Comparison of ENCODE assay signal across 12 mouse cellular contexts in genomic region chr17:29985534-29985933, GRCm38 (mm10). TPM values are rescaled to one million over a fixed set of nuclear protein-coding genes. Genes with fewer than 3 reads are reported as not detected.
DNase-seq lines count a peak whose midpoint lies in the region; ATAC-seq and TF ChIP-seq lines count a peak whose summit lies in the region.
"Had no signal": no experiment of that assay in that cellular context is flagged by ENCODE, and none has a peak within 500 bp of the region (broad histone marks: within the 10 kb centered on the region; RNA-seq: fewer than 3 reads in every experiment).

No protein-coding gene starts in this region.

- no peak for TF ChIP-seq CTCF in kidney, postnatal 0 days (IDR thresholded peaks at IDR 0.05; ENCODE audit: low read depth)

- ATAC-seq in heart, embryonic 11.5 days (replicated peaks; ENCODE audit: insufficient number of reproducible peaks, low FRiP score, low TSS enrichment) = no peak
- peak; percentile 76 for ATAC-seq in heart, embryonic 12.5 days (ENCODE audit: insufficient number of reproducible peaks, low FRiP score)
- ATAC-seq in kidney, postnatal 0 days (replicated peaks; ENCODE audit: low FRiP score, low read depth) = no peak
- no peak for ATAC-seq in megakaryocyte progenitor cell, adult 5-6 weeks (replicated peaks; ENCODE audit: poor library complexity)
- no peak for ATAC-seq in midbrain, embryonic 13.5 days
- ATAC-seq: forebrain, embryonic 16.5 days; midbrain, embryonic 16.5 days had no signal

- peak; percentile 95 for DNase-seq in heart, adult 11 months
- DNase-seq in kidney, postnatal 0 days (ENCODE audit: low spot score) = peak; percentile 86
- DNase-seq in mesoderm, embryonic 11.5 days (ENCODE audit: low read depth, low spot score) = peak; percentile 39
- no peak for DNase-seq in layer of hippocampus, postnatal 14 days (ENCODE audit: low spot score in 2 of 2)
- DNase-seq: cerebellum, postnatal 10 days had no signal

- no peaks in the 10 kb centered on the region for H3K36me3 ChIP-seq in heart, embryonic 11.5 days (ENCODE audit: control insufficient read depth, insufficient read depth, low read length)
- no peaks in the 10 kb centered on the region for H3K36me3 ChIP-seq in heart, embryonic 12.5 days
- no peaks in the 10 kb centered on the region for H3K36me3 ChIP-seq in kidney, postnatal 0 days (ENCODE audit: insufficient read depth, low read length)
- no peaks in the 10 kb centered on the region for H3K36me3 ChIP-seq in midbrain, embryonic 13.5 days
- H3K36me3 ChIP-seq: limb, embryonic 12.5 days had no signal

- H3K9me3 ChIP-seq in heart, embryonic 11.5 days (replicated peaks; ENCODE audit: control insufficient read depth, low read length) = no peaks in the 10 kb centered on the region
- H3K9me3 ChIP-seq in heart, embryonic 12.5 days (replicated peaks) = peaks cover 6% of the 10 kb centered on the region
- no peaks in the 10 kb centered on the region for H3K9me3 ChIP-seq in kidney, postnatal 0 days (replicated peaks; ENCODE audit: low read length)
- 0 out of 2 replicates have a peak, but pooled peaks cover 3% of the 10 kb centered on the region for H3K9me3 ChIP-seq in midbrain, embryonic 13.5 days
- H3K9me3 ChIP-seq: limb, embryonic 12.5 days had no signal

- no peak overlapping the region for H3K27ac ChIP-seq in heart, embryonic 11.5 days (ENCODE audit: low read depth, low read length)
- peak overlapping the region; percentile 40; the same call in 1 of the 2 replicates for H3K27ac ChIP-seq in heart, embryonic 12.5 days (ENCODE audit: poor library complexity, severe bottlenecking)
- peak overlapping the region; percentile 2; the same call in 1 of the 2 replicates for H3K27ac ChIP-seq in kidney, postnatal 0 days
- no peak overlapping the region for H3K27ac ChIP-seq in midbrain, embryonic 13.5 days
- H3K27ac ChIP-seq: limb, embryonic 12.5 days had no signal

- WGBS in heart, embryonic 11.5 days (ENCODE audit: insufficient replicate concordance) = 23% methylated on average over 3 of the region's 3 CpGs
- WGBS in heart, embryonic 12.5 days = 24% methylated on average over 3 of the region's 3 CpGs
- 16% methylated on average over 3 of the region's 3 CpGs for WGBS in kidney, postnatal 0 days
- WGBS in midbrain, embryonic 13.5 days = 34% methylated on average over 3 of the region's 3 CpGs

- H3K27me3 ChIP-seq in heart, embryonic 11.5 days (ENCODE audit: control insufficient read depth, insufficient read depth, low read length) = no peaks in the 10 kb centered on the region
- no peaks in the 10 kb centered on the region for H3K27me3 ChIP-seq in heart, embryonic 12.5 days (replicated peaks)
- no peaks in the 10 kb centered on the region for H3K27me3 ChIP-seq in kidney, postnatal 0 days (ENCODE audit: insufficient read depth, low read length)
- H3K27me3 ChIP-seq in midbrain, embryonic 13.5 days = no peaks in the 10 kb centered on the region

- no peak overlapping the region for H3K9ac ChIP-seq in heart, embryonic 11.5 days (ENCODE audit: low read depth, low read length)
- no peak overlapping the region for H3K9ac ChIP-seq in heart, embryonic 12.5 days
- H3K9ac ChIP-seq in kidney, postnatal 0 days (ENCODE audit: low read depth, low read length) = no peak overlapping the region
- no peak overlapping the region for H3K9ac ChIP-seq in midbrain, embryonic 13.5 days (replicated peaks)
- H3K9ac ChIP-seq: limb, embryonic 12.5 days had no signal

- H3K4me1 ChIP-seq in heart, embryonic 11.5 days (ENCODE audit: control insufficient read depth, insufficient read depth, low read length) = 0 out of 2 replicates have a peak, but pooled peaks cover 5% of the 10 kb centered on the region
- peaks cover 16% of the 10 kb centered on the region; the same call in 1 of the 2 replicates for H3K4me1 ChIP-seq in heart, embryonic 12.5 days (replicated peaks)
- H3K4me1 ChIP-seq in kidney, postnatal 0 days (replicated peaks; ENCODE audit: insufficient read depth, low read length) = no peaks in the 10 kb centered on the region
- H3K4me1 ChIP-seq in midbrain, embryonic 13.5 days (replicated peaks) = no peaks in the 10 kb centered on the region
- H3K4me1 ChIP-seq: limb, embryonic 12.5 days had no signal

- H3K4me3 ChIP-seq in heart, embryonic 11.5 days (ENCODE audit: low read depth, low read length) = no peak overlapping the region
- H3K4me3 ChIP-seq in heart, embryonic 12.5 days = no peak overlapping the region
- no peak overlapping the region for H3K4me3 ChIP-seq in kidney, postnatal 0 days (replicated peaks; ENCODE audit: low read depth, low read length)
- H3K4me3 ChIP-seq in midbrain, embryonic 13.5 days (replicated peaks) = no peak overlapping the region
- H3K4me3 ChIP-seq: limb, embryonic 12.5 days had no signal

- H3K4me2 ChIP-seq in heart, embryonic 11.5 days = no peak overlapping the region
- H3K4me2 ChIP-seq in heart, embryonic 12.5 days = no peak overlapping the region
- H3K4me2 ChIP-seq in kidney, postnatal 0 days (ENCODE audit: low read length) = no peak overlapping the region
- H3K4me2 ChIP-seq in midbrain, embryonic 13.5 days (replicated peaks) = no peak overlapping the region
- H3K4me2 ChIP-seq: limb, embryonic 12.5 days had no signal

RNA-seq across cellular contexts. Expression of gene Mdga1, which starts 15.6 kb away (rescaled TPM):
- polyA plus RNA-seq in heart, embryonic 11.5 days (2014; fragmentation: Nextera tagmentation; extraction: Ambion mirVana) = 1.7 and 1.8 TPM in 2 replicates
- 3.9 and 6.2 TPM in 2 replicates for polyA plus RNA-seq in heart, embryonic 12.5 days (2016; fragmentation: Nextera tagmentation; extraction: Ambion mirVana)
- 1.3 and 1.7 TPM in 2 replicates for polyA plus RNA-seq in kidney, postnatal 0 days (2015; fragmentation: Nextera tagmentation; extraction: Ambion mirVana)
- total RNA-seq in megakaryocyte progenitor cell, adult 5-6 weeks (2015) = 4.9 and 8.3 TPM in 2 replicates
- 2.3 and 3.7 TPM in 2 replicates for total RNA-seq in megakaryocyte progenitor cell, adult 5-6 weeks (2017)
- 10 to 100 TPM; 61.1 to 68.7 TPM for total RNA-seq in layer of hippocampus, postnatal 14 days (2021)
- 11.7 and 14.7 TPM in 2 replicates for polyA plus RNA-seq in midbrain, embryonic 13.5 days (2015; fragmentation: Nextera tagmentation; extraction: Ambion mirVana)

RNA-seq across cellular contexts. Expression of gene Zfand3, which starts 19.0 kb away (rescaled TPM):
- polyA plus RNA-seq in heart, embryonic 11.5 days (2014; fragmentation: Nextera tagmentation; extraction: Ambion mirVana) = 49.5 and 51.4 TPM in 2 replicates
- polyA plus RNA-seq in heart, embryonic 12.5 days (2016; fragmentation: Nextera tagmentation; extraction: Ambion mirVana) = 59.5 and 64.4 TPM in 2 replicates
- 55.5 and 63.5 TPM in 2 replicates for polyA plus RNA-seq in kidney, postnatal 0 days (2015; fragmentation: Nextera tagmentation; extraction: Ambion mirVana)
- total RNA-seq in megakaryocyte progenitor cell, adult 5-6 weeks (2015) = 16.2 and 18.1 TPM in 2 replicates
- 9.1 and 11.4 TPM in 2 replicates for total RNA-seq in megakaryocyte progenitor cell, adult 5-6 weeks (2017)
- 100 to 1,000 TPM; 117 to 122 TPM for total RNA-seq in layer of hippocampus, postnatal 14 days (2021)
- polyA plus RNA-seq in midbrain, embryonic 13.5 days (2015; fragmentation: Nextera tagmentation; extraction: Ambion mirVana) = 69.6 and 85.4 TPM in 2 replicates

Comparison
In these comparisons a context has a peak if more than half of its experiments do, and no peak if none do; other contexts are left out.
1. H3K27ac ChIP-seq: peak in heart, embryonic 12.5 days (single experiment) and kidney, postnatal 0 days (single experiment); none in heart, embryonic 11.5 days (single experiment) and midbrain, embryonic 13.5 days (single experiment).
2. DNase-seq: peak in heart, adult 11 months (single experiment), kidney, postnatal 0 days (single experiment) and mesoderm, embryonic 11.5 days (single experiment); none in layer of hippocampus, postnatal 14 days (0 of 2).